Mouse (Mus musculus) liver, adult (tissue): ENCODE data around the gene Aldh3a1.

Experiments
- GATA4 ChIP-seq: IDR thresholded peaks from 2 replicates; pipeline ENCODE4 v1.6.1; 2014; ENCODE audit warnings: mild to moderate bottlenecking, low read length; ENCODE audit not compliant: insufficient replicate concordance

Aldh3a1 gene

GRCm38 (mm10) chr11:61207487-61208246 is at the start of gene Aldh3a1:
Gene Aldh3a1 (plus strand): TSS chr11:61207537.
- TF ChIP-seq GATA4: no peak

GRCm38 (mm10) chr11:61158141-61158540 is 49.2 kb upstream of the Aldh3a1 start:
- TF ChIP-seq GATA4: no peak

GRCm38 (mm10) chr11:61159796-61160732 is 47.3 kb upstream of the Aldh3a1 start:
- no peak for TF ChIP-seq GATA4

GRCm38 (mm10) chr11:61161121-61161520 is 46.2 kb upstream of the Aldh3a1 start:
- no peak for TF ChIP-seq GATA4

- TF ChIP-seq GATA4: no peak
Observed at GRCm38 (mm10) chr11:61162776-61163175, 44.6 kb upstream of the Aldh3a1 start.

- TF ChIP-seq GATA4: no peak
Observed at GRCm38 (mm10) chr11:61163341-61163740, 44.0 kb upstream of the Aldh3a1 start.

GRCm38 (mm10) chr11:61164366-61164765 is 43.0 kb upstream of the Aldh3a1 start:
- no peak for TF ChIP-seq GATA4

- TF ChIP-seq GATA4: no peak
Observed at GRCm38 (mm10) chr11:61164881-61165280, 42.5 kb upstream of the Aldh3a1 start.

GRCm38 (mm10) chr11:61170184-61170583 is 37.2 kb upstream of the Aldh3a1 start:
- TF ChIP-seq GATA4: no peak

GRCm38 (mm10) chr11:61174291-61174820 is 33.0 kb upstream of the Aldh3a1 start:
- TF ChIP-seq GATA4: no peak

GRCm38 (mm10) chr11:61174821-61175658 is 32.3 kb upstream of the Aldh3a1 start, which contains the start of gene Usp22:
Gene Usp22 (minus strand): TSS chr11:61175055.
- peak; percentile 21; the same call in 1 of the 2 replicates for TF ChIP-seq GATA4

GRCm38 (mm10) chr11:61175778-61176177 is 31.6 kb upstream of the Aldh3a1 start:
- no peak for TF ChIP-seq GATA4

- TF ChIP-seq GATA4: no peak
Observed at GRCm38 (mm10) chr11:61176321-61176720, 31.0 kb upstream of the Aldh3a1 start.

GRCm38 (mm10) chr11:61180361-61180760 is 27.0 kb upstream of the Aldh3a1 start:
- TF ChIP-seq GATA4: no peak

- no peak for TF ChIP-seq GATA4
Observed at GRCm38 (mm10) chr11:61181624-61182023, 25.7 kb upstream of the Aldh3a1 start.

- TF ChIP-seq GATA4: no peak
Observed at GRCm38 (mm10) chr11:61183820-61184219, 23.5 kb upstream of the Aldh3a1 start.
